Mouse (Mus musculus) liver, adult 2 months (tissue): Measurements from ENCODE around the gene Olfml2a. TPM values are rescaled to one million over a fixed set of nuclear protein-coding genes. Genes with fewer than 3 reads are reported as not detected.

Source experiments
- DNase-seq: peaks from one replicate; pipeline ENCODE4 v3.0.0-alpha.2; 2011; ENCODE audit warnings: low read depth, low spot score; ENCODE audit errors: extremely low read depth
- H3K27ac ChIP-seq: fragments of 200-500 bp; replicated peaks from 2 replicates; pipeline ENCODE4 v1.5.1; 2012; ENCODE audit warnings: low read depth, mild to moderate bottlenecking, control low read depth, inconsistent platforms, low read length; ENCODE audit not compliant: insufficient read depth
- H3K27me3 ChIP-seq: fragments of 200-500 bp; 2 replicates; pipeline ENCODE4 v1.6.1; 2012; ENCODE audit warnings: mild to moderate bottlenecking, moderate library complexity, low read length, inconsistent platforms; ENCODE audit not compliant: control insufficient read depth, insufficient read depth
- H3K36me3 ChIP-seq: fragments of 200-500 bp; 2 replicates; pipeline ENCODE4 v1.6.1; 2012; ENCODE audit warnings: low read length, inconsistent platforms; ENCODE audit not compliant: control insufficient read depth, insufficient read depth
- H3K4me1 ChIP-seq: fragments of 200-500 bp; 2 replicates; pipeline ENCODE4 v1.6.1; 2011; ENCODE audit warnings: low read length; ENCODE audit not compliant: control insufficient read depth, insufficient read depth
- H3K4me3 ChIP-seq: fragments of 200-500 bp; 2 replicates; pipeline ENCODE4 v1.5.1; 2011; ENCODE audit warnings: low read depth, mild to moderate bottlenecking, control low read depth, low read length, moderate library complexity; ENCODE audit not compliant: insufficient read depth
- H3K79me2 ChIP-seq: fragments of 200-500 bp; 2 replicates; pipeline ENCODE4 v1.6.1; 2012; ENCODE audit warnings: inconsistent platforms, mild to moderate bottlenecking, low read length, moderate library complexity; ENCODE audit not compliant: control insufficient read depth, insufficient read depth
- H3K9ac ChIP-seq: fragments of 200-500 bp; 2 replicates; pipeline ENCODE4 v1.6.1; 2012; ENCODE audit warnings: low read depth, mild to moderate bottlenecking, control low read depth, inconsistent platforms, low read length
- CTCF ChIP-seq: fragments of 200-500 bp; IDR thresholded peaks from 2 replicates; pipeline ENCODE4 v1.5.1; 2011; ENCODE audit warnings: low read depth, low read length, control low read depth
- POLR2A ChIP-seq: fragments of 200-500 bp; IDR thresholded peaks from 2 replicates; pipeline ENCODE4 v1.6.1; 2011; ENCODE audit warnings: low read length, control low read depth; ENCODE audit not compliant: insufficient read depth; ENCODE audit errors: extremely low read depth
- WGBS: fragments of 180-500 bp; shearing (Covaris S2); methylation state at CpG from one replicate; pipeline ENCODE4 v1.1.7; 2018; 5-methylcytosine and 5-hydroxymethylcytosine counted together
- polyA plus RNA-seq: library from polyadenylated mRNA; depleted of rRNA; stranded (reverse); fragments of >200 nt; gene quantifications from 2 replicates; pipeline ENCODE4 v1.2.3, GENCODE M21; 2012
- total RNA-seq: library from RNA; depleted of rRNA; stranded (reverse); fragments of >200 nt; gene quantifications from 2 replicates; pipeline ENCODE4 v1.2.3, GENCODE M21; 2014

Olfml2a gene
- total and polyA plus RNA-seq, 2 experiments = 0.07 to 0.09 TPM

GRCm38 (mm10) chr2:38950281-38950719, 18.5 kb downstream of the Olfml2a start:
- Histone ChIP-seq H3K9ac (no peak overlapping the region), H3K4me1 (no peaks in the 10 kb centered on the region), H3K4me3 (no peak overlapping the region), H3K79me2 (no peaks in the 10 kb centered on the region), H3K27me3 (no peaks in the 10 kb centered on the region), H3K27ac (no peak overlapping the region), H3K36me3 (no peaks in the 10 kb centered on the region)
- peak; percentile 70 for DNase-seq
- WGBS = 41% methylated on average over 7 of the region's 7 CpGs
- no peak for TF ChIP-seq CTCF
- TF ChIP-seq POLR2A = no peak

GRCm38 (mm10) chr2:38953152-38953883, 21.5 kb downstream of the Olfml2a start:
- DNase-seq = peak; percentile 48
- H3K27me3 ChIP-seq = no peaks in the 10 kb centered on the region
- WGBS = 58% methylated on average over 5 of the region's 5 CpGs
- H3K36me3 ChIP-seq = no peaks in the 10 kb centered on the region
- H3K4me1 ChIP-seq = no peaks in the 10 kb centered on the region
- no peak overlapping the region for H3K27ac ChIP-seq
- no peak for TF ChIP-seq CTCF
- TF ChIP-seq POLR2A = no peak
- H3K9ac ChIP-seq = no peak overlapping the region
- H3K4me3 ChIP-seq = no peak overlapping the region
- H3K79me2 ChIP-seq = no peaks in the 10 kb centered on the region

- no peaks in the 10 kb centered on the region for H3K36me3 ChIP-seq
- TF ChIP-seq POLR2A (no peak), CTCF (no peak)
- H3K4me3 ChIP-seq = no peak overlapping the region
- H3K9ac ChIP-seq = no peak overlapping the region
- H3K79me2 ChIP-seq = no peaks in the 10 kb centered on the region
- H3K27me3 ChIP-seq = no peaks in the 10 kb centered on the region
- WGBS = 84% methylated on average over 2 of the region's 2 CpGs
- no peak overlapping the region for H3K27ac ChIP-seq
- no peak for DNase-seq
- no peaks in the 10 kb centered on the region for H3K4me1 ChIP-seq
Observed at GRCm38 (mm10) chr2:38956062-38956461, 24.3 kb downstream of the Olfml2a start.

GRCm38 (mm10) chr2:38957671-38958223, 26.0 kb downstream of the Olfml2a start:
- Histone ChIP-seq H3K27me3 (no peaks in the 10 kb centered on the region), H3K4me1 (no peaks in the 10 kb centered on the region), H3K9ac (no peak overlapping the region), H3K79me2 (no peaks in the 10 kb centered on the region), H3K36me3 (no peaks in the 10 kb centered on the region), H3K4me3 (no peak overlapping the region), H3K27ac (no peak overlapping the region)
- no peak for DNase-seq
- WGBS = 77% methylated on average over 5 of the region's 5 CpGs
- TF ChIP-seq POLR2A = no peak

- Histone ChIP-seq H3K9ac (no peak overlapping the region), H3K27me3 (no peaks in the 10 kb centered on the region), H3K36me3 (no peaks in the 10 kb centered on the region), H3K4me1 (no peaks in the 10 kb centered on the region), H3K79me2 (no peaks in the 10 kb centered on the region), H3K27ac (no peak overlapping the region), H3K4me3 (no peak overlapping the region)
- 53% methylated on average over 4 of the region's 4 CpGs for WGBS
- TF ChIP-seq POLR2A (no peak), CTCF (no peak)
- no peak for DNase-seq
Observed at GRCm38 (mm10) chr2:38964198-38964597, 32.4 kb downstream of the Olfml2a start.

GRCm38 (mm10) chr2:38969650-38970049, 37.9 kb downstream of the Olfml2a start:
- no peak for TF ChIP-seq POLR2A
- TF ChIP-seq CTCF = no peak
- no peak for DNase-seq
- H3K4me3 ChIP-seq = no peak overlapping the region
- no peaks in the 10 kb centered on the region for H3K79me2 ChIP-seq
- no peak overlapping the region for H3K27ac ChIP-seq
- H3K27me3 ChIP-seq = no peaks in the 10 kb centered on the region
- no peaks in the 10 kb centered on the region for H3K4me1 ChIP-seq
- WGBS = 90% methylated on average over 2 of the region's 2 CpGs
- no peaks in the 10 kb centered on the region for H3K36me3 ChIP-seq
- no peak overlapping the region for H3K9ac ChIP-seq
